Mouse (Mus musculus): ENCODE results near the gene Serinc5. TPM values are rescaled to one million over a fixed set of nuclear protein-coding genes. Genes with fewer than 3 reads are reported as not detected.

The Serinc5 gene
- total RNA-seq, 2 experiments from 2014 or later = 71.1 to 78.5 TPM

GRCm38 (mm10) chr13:92611917-92612316, 1.0 kb downstream of the Serinc5 start:
- DNase-seq (ENCODE audit: extremely low spot score in 1 of 2, low spot score in 1 of 2) = no peak

- no peak for DNase-seq (ENCODE audit: extremely low spot score in 1 of 2, low spot score in 1 of 2)
Measured at GRCm38 (mm10) chr13:92613094-92613493, 2.2 kb downstream of the Serinc5 start.

DNA sequence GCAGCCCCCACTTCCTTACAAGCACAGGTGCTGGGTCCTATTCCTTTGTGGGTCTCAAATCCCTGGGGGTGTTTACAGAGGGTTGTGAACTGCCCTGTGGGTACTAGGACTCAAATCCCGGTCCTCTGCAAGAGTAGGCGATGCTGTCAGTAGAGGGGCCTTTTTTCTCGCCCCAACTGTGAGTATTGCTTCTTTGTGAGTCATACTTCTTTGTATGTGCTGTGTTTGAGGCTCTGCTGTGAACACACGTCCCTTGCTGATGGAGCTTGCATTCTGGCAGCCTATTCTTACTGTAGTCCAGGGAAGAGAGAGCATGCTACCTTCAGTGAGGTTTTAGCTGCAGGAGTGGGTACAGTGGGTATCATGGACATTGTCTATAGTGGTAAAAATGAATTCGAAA, 4.3 kb downstream of the Serinc5 start:
- no peak for DNase-seq (ENCODE audit: extremely low spot score in 1 of 2, low spot score in 1 of 2)

- DNase-seq (ENCODE audit: extremely low spot score in 1 of 2, low spot score in 1 of 2) = no peak
Measured at GRCm38 (mm10) chr13:92616459-92616858, 5.6 kb downstream of the Serinc5 start.

DNA sequence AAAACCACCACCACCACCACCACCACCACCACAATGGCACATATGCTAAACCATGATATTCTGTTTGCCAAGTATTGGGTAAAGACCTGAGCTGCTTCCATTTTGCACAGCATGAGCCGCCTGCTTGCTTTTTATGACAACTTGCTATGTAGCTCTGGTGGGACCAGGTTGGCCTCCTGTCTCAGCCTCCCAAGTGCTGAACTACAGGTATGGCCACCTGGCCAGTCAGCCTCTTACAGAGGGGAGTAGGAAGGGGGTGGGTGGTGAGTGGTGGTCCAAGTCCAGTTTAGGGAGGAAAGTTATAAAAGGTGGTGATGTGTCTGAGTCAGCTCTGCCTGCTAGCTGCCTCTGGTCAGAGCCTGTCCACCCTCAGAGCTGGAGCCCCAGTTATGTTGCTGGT, 15.3 kb downstream of the Serinc5 start:
- DNase-seq (ENCODE audit: extremely low spot score in 1 of 2, low spot score in 1 of 2) = no peak

DNA sequence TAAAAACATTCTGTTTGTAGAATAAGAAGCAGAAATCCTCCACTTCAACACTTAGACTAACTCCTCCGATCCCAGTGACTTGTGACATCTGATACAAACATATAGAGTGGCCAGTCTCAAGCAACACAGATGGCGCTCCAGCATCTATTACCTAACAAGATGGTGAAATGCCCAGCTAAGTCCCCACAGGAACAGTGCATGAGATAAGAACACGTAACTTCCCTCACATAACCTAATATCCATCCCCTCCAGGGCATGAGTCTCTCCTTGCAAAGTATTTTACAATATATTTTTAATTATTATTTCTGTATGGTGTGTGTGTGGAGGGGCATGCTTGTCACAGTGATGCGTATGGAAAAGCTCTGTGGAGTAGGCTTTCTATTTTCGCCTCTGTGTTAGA, 15.8 kb downstream of the Serinc5 start:
- DNase-seq (ENCODE audit: extremely low spot score in 1 of 2, low spot score in 1 of 2) = no peak

GRCm38 (mm10) chr13:92629509-92629908, 18.6 kb downstream of the Serinc5 start:
- DNase-seq (ENCODE audit: extremely low spot score in 1 of 2, low spot score in 1 of 2) = no peak

DNA sequence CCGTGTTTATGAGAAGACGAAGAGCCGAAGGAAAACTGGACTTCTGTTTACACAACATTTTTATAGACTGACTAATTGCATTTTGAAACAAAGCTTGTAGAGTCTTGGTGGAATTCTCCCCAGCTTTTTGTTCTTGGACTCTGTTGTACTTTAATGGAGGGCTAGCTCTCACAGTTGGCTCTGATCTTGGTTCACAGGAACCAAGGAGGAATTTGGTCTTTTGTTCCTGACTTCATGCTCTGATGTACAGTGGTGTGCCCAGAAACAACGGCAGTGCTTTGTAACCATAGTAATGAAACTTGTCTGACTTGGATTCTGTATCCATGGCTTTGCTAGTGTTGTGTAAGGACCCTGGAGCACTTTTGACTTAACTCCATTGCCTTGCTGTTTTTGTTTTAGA, 20.6 kb downstream of the Serinc5 start:
- DNase-seq (ENCODE audit: extremely low spot score in 1 of 2, low spot score in 1 of 2) = no peak

DNA sequence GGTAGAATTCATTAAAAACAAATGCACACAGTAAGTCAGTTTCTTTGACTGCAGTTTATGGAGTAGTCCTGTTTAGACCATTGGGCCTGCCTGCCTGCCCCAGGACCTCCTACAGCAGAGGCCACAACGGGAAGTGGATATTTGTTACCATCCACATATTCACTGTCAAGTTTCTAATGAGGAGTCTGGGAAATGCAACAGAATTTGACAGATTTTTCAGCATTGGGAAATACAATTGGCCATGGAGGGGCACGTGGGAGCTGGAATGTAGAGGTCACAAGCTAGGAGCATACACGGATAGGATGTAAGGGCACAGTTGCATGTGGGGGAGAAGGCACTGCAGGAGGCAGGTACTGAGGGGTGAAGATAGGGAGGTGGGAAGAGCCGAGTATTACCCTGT, 21.7 kb downstream of the Serinc5 start:
- DNase-seq (ENCODE audit: extremely low spot score in 1 of 2, low spot score in 1 of 2) = no peak

DNA sequence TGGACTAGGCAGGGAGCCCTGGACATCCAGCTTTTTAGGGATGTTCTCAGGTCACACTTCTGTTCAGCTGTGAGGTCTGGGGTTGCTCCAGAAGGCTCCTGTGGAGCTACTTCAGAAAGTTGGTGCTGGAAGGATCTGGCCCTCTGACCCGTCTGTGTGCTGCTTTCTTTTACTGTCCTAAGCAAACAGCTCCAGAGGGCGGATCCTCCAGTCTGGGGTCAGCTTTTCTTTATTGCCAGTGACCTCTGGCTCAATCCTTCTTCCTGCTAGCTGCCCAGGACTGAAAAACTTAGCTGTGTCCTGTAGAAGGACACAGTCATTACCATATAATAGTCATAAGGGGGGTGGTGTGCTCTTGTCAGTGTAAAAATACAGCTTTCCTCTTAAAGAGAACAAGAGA, 24.1 kb downstream of the Serinc5 start:
- DNase-seq (ENCODE audit: extremely low spot score in 1 of 2, low spot score in 1 of 2) = no peak

GRCm38 (mm10) chr13:92636226-92636909, 25.5 kb downstream of the Serinc5 start:
- DNase-seq (ENCODE audit: extremely low spot score in 1 of 2, low spot score in 1 of 2) = no peak

GRCm38 (mm10) chr13:92636910-92637275, 26.0 kb downstream of the Serinc5 start:
- no peak for DNase-seq (ENCODE audit: extremely low spot score in 1 of 2, low spot score in 1 of 2)

GRCm38 (mm10) chr13:92639093-92640014, 28.5 kb downstream of the Serinc5 start:
- DNase-seq (ENCODE audit: extremely low spot score in 1 of 2, low spot score in 1 of 2) = no peak

GRCm38 (mm10) chr13:92644199-92644598, 33.3 kb downstream of the Serinc5 start:
- no peak for DNase-seq (ENCODE audit: extremely low spot score in 1 of 2, low spot score in 1 of 2)

- no peak for DNase-seq (ENCODE audit: extremely low spot score in 1 of 2, low spot score in 1 of 2)
Measured at GRCm38 (mm10) chr13:92644753-92645152, 33.9 kb downstream of the Serinc5 start.

DNA sequence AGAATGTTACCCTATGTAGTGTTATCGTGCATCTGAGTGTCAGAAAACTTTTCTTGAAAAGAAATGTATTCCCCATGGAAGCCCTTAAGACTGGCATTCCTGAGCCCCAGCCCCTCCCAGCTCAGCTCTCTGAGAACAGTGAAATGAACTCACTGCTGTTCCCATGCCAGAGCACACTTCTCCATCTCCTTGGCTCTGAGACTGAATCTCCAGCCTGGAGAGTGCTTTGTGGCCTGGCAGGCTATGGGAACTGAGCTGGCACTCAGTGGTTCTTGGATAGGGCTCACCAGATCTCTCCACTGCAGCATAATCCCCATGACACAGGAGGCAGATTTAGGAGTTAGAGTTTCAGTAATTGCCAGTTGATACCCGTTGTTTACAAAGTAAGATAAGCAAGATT, 36.8 kb downstream of the Serinc5 start:
- DNase-seq (ENCODE audit: extremely low spot score in 1 of 2, low spot score in 1 of 2) = no peak

DNA sequence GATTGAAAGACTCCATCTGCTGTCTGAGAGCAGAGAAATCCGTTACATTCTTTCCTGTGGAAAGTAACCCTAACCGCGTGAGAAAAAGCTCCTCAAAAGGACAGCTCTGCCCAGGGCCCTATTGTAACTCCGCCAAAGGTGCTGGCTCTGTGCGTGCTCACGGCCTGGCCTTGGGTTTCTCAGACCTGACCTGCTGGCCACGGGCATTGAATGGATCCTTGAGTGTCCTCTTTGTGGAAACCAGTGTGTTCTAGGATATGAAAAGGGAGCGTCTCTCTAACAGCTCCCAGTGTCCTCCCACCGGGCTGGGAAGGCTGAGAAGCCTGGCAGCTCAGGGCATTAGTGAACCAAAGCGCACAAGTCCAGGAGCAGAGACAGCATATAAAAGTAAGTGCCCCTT, 38.2 kb downstream of the Serinc5 start:
- no peak for DNase-seq (ENCODE audit: extremely low spot score in 1 of 2, low spot score in 1 of 2)

DNA sequence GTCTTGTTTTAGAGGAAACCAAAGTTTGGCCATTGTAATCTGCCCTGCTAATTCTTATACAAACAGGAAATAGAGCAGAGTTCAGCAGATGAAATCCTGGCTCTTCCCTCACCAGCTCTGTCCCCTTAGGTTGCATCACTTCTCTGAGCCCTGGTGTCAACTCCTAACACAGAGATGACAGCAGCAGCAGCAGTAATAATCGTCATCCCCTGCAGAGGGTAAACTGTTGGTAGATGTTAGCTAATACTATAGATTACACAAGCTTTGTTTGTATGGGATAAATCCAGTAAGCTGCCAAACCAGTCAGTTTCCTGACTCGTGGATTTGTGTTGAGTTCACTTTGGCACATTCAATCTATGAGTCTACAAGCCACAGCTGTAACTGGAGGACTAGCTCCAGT, 40.1 kb downstream of the Serinc5 start:
- no peak for DNase-seq (ENCODE audit: extremely low spot score in 1 of 2, low spot score in 1 of 2)

DNA sequence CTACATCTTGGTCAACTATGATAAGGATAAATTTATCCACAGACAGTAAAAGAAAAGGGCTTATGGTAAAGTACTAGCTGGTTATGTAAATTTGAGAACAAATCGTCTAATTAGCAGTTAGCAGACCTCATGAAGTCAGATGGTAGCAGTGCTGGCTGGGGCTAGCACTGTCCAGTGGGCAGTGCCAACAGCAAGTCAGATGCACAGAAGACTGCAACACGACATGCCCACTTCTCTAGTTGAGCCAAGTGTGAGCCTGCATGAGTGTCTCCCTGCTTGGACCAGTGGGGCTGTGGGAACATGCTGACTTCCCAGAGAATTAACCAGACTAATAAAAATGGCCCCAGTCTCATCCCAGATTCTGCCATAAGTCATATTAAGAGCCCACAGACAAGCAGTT, 41.6 kb downstream of the Serinc5 start:
- no peak for DNase-seq (ENCODE audit: extremely low spot score in 1 of 2, low spot score in 1 of 2)

GRCm38 (mm10) chr13:92653283-92653682, 42.4 kb downstream of the Serinc5 start:
- DNase-seq (ENCODE audit: extremely low spot score in 1 of 2, low spot score in 1 of 2) = no peak

DNA sequence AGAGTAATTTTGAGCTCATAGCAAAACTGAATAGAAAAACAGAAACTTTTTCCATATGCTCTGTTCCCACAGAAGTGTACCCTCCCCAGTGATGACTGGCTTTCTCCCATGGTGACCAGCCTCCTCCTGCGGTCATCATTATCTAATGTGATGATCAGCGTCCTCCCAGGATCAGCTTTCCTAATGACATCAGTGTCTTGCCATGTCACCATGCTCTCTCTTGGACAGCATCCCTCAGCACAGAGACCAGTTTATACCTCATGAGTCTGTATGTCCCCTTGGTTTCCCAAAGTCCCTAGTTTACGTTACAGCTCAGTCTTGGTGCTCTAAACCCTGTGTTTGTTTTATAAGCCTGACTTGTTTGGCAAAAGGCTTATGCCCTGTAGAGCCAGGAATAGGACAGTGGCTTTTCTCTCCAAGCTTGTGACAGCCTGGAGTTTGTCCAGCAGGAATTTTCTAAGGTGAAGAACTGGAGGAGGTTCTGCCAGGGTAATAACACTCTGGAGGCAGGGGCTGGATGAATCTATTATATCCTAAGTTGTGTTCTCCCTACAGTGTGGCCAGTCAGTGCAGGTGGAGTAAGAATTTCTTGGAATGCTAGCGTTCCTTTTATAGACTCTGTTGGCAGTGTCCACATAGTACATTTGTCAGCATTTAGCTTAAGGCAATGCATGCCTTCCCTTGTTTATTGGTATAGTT, 46.1 kb downstream of the Serinc5 start:
- DNase-seq (ENCODE audit: extremely low spot score in 1 of 2, low spot score in 1 of 2) = no peak

All from layer of hippocampus, postnatal 25 days (tissue).